Mouse (Mus musculus) forebrain, embryonic 15.5 days (tissue): Measurements from ENCODE around the gene Prrt1. TPM values are rescaled to one million over a fixed set of nuclear protein-coding genes. Genes with fewer than 3 reads are reported as not detected.

Source experiments
- ATAC-seq: fragments of 200-750 bp; cut with Nextera tagmentation; replicated peaks from 2 replicates; pipeline ENCODE4 v1.8.0; 2017; ENCODE audit warnings: mild to moderate bottlenecking, moderate TSS enrichment, moderate library complexity
- H3K27ac ChIP-seq: fragments of 300-500 bp; sonication (generic); replicated peaks from 2 replicates; pipeline ENCODE4 v1.5.1; 2015; ENCODE audit warnings: mild to moderate bottlenecking, inconsistent platforms
- H3K27me3 ChIP-seq: fragments of 300-500 bp; sonication (generic); 2 replicates; pipeline ENCODE4 v1.6.1; 2015; ENCODE audit warnings: inconsistent platforms
- H3K36me3 ChIP-seq: fragments of 300-500 bp; sonication (generic); 2 replicates; pipeline ENCODE4 v1.6.1; 2015; ENCODE audit warnings: mild to moderate bottlenecking, inconsistent platforms
- H3K4me1 ChIP-seq: fragments of 300-500 bp; sonication (generic); 2 replicates; pipeline ENCODE4 v1.6.1; 2015; ENCODE audit warnings: inconsistent platforms
- H3K4me2 ChIP-seq: fragments of 300-500 bp; sonication (generic); replicated peaks from 2 replicates; pipeline ENCODE4 v1.6.1; 2015; ENCODE audit warnings: mild to moderate bottlenecking, inconsistent platforms
- H3K4me3 ChIP-seq: fragments of 300-500 bp; sonication (generic); 2 replicates; pipeline ENCODE4 v1.5.1; 2015; ENCODE audit warnings: mild to moderate bottlenecking, inconsistent platforms
- H3K9ac ChIP-seq: fragments of 300-500 bp; sonication (generic); replicated peaks from 2 replicates; pipeline ENCODE4 v1.6.1; 2015; ENCODE audit warnings: mild to moderate bottlenecking, inconsistent platforms
- H3K9me3 ChIP-seq: fragments of 300-500 bp; sonication (generic); 2 replicates; pipeline ENCODE4 v1.6.1; 2016; ENCODE audit warnings: inconsistent platforms
- WGBS: fragments of 180-500 bp; shearing (Covaris S2); methylation state at CpG from one replicate; pipeline ENCODE4 v1.1.7; 2015; ENCODE audit warnings: mixed read lengths; 5-methylcytosine and 5-hydroxymethylcytosine counted together
- polyA plus RNA-seq: library from polyadenylated mRNA; unstranded; fragments of >200 nt; fragmentation: Nextera tagmentation; extraction: Ambion mirVana; gene quantifications from 2 replicates; pipeline ENCODE4 v1.2.1, GENCODE M21; 2015

Prrt1 gene
- polyA plus RNA-seq: 6.8 and 7.4 TPM in 2 replicates

GRCm38 (mm10) chr17:34629221-34629751 is at the start of gene Prrt1:
Gene Prrt1, plus strand, starts transcription at chr17:34629533.
- peak; percentile 38; the same call in 1 of the 2 replicates for ATAC-seq
- 1% methylated on average over 16 of the region's 16 CpGs for WGBS
- Histone ChIP-seq H3K4me3 (peak within 1 kb of the TSS; percentile 69), H3K27ac (peak within 1 kb of the TSS; percentile 87), H3K9ac (peak within 1 kb of the TSS; percentile 71), H3K4me1 (peaks cover 62% of the 10 kb centered on the region), H3K27me3 (peaks cover 19% of the 10 kb centered on the region), H3K9me3 (no peaks in the 10 kb centered on the region), H3K4me2 (peak within 1 kb of the TSS; percentile 96), H3K36me3 (no peaks in the 10 kb centered on the region)

- no peak overlapping the region for H3K27ac ChIP-seq
- WGBS: 81% methylated on average over 12 of the region's 12 CpGs
- H3K9me3 ChIP-seq: no peaks in the 10 kb centered on the region
- H3K36me3 ChIP-seq: no peaks in the 10 kb centered on the region
- peaks cover 11% of the 10 kb centered on the region for H3K4me1 ChIP-seq
- ATAC-seq: no peak
- no peak overlapping the region for H3K9ac ChIP-seq
- H3K27me3 ChIP-seq: no peaks in the 10 kb centered on the region
- no peak overlapping the region for H3K4me3 ChIP-seq
- no peak overlapping the region for H3K4me2 ChIP-seq
Observed at GRCm38 (mm10) chr17:34582528-34582927, 46.8 kb upstream of the Prrt1 start.

GRCm38 (mm10) chr17:34583397-34583796 is 45.9 kb upstream of the Prrt1 start:
- H3K9ac ChIP-seq: no peak overlapping the region
- 56% methylated on average over 7 of the region's 7 CpGs for WGBS
- no peaks in the 10 kb centered on the region for H3K36me3 ChIP-seq
- ATAC-seq: no peak
- no peak overlapping the region for H3K27ac ChIP-seq
- peaks cover 18% of the 10 kb centered on the region for H3K4me1 ChIP-seq
- no peaks in the 10 kb centered on the region for H3K9me3 ChIP-seq
- H3K4me3 ChIP-seq: no peak overlapping the region
- H3K27me3 ChIP-seq: no peaks in the 10 kb centered on the region
- H3K4me2 ChIP-seq: no peak overlapping the region

GRCm38 (mm10) chr17:34583819-34584218 is 45.5 kb upstream of the Prrt1 start:
- no peaks in the 10 kb centered on the region for H3K9me3 ChIP-seq
- no peak for ATAC-seq
- 93% methylated on average over 8 of the region's 8 CpGs for WGBS

GRCm38 (mm10) chr17:34585121-34585520 is 44.2 kb upstream of the Prrt1 start:
- WGBS: 83% methylated on average over 8 of the region's 8 CpGs

More at GRCm38 (mm10) chr17:34583819-34584218, 45.5 kb upstream of the Prrt1 start:
- H3K4me3 ChIP-seq: no peak overlapping the region
- H3K27me3 ChIP-seq: no peaks in the 10 kb centered on the region
- no peak overlapping the region for H3K9ac ChIP-seq
- H3K4me2 ChIP-seq: no peak overlapping the region
- peaks cover 22% of the 10 kb centered on the region for H3K4me1 ChIP-seq
- no peaks in the 10 kb centered on the region for H3K36me3 ChIP-seq
- H3K27ac ChIP-seq: no peak overlapping the region

GRCm38 (mm10) chr17:34585877-34586771 is 43.2 kb upstream of the Prrt1 start:
- Histone ChIP-seq H3K4me2 (peak overlapping the region; percentile 96), H3K36me3 (no peaks in the 10 kb centered on the region), H3K4me1 (peaks cover 29% of the 10 kb centered on the region), H3K9me3 (no peaks in the 10 kb centered on the region), H3K9ac (peak overlapping the region; percentile 92), H3K27ac (peak overlapping the region; percentile 100), H3K4me3 (peak overlapping the region; percentile 87), H3K27me3 (no peaks in the 10 kb centered on the region)
- 14% methylated on average over 32 of the region's 32 CpGs for WGBS
- peak; percentile 2; the same call in 1 of the 2 replicates for ATAC-seq

More at GRCm38 (mm10) chr17:34585121-34585520, 44.2 kb upstream of the Prrt1 start:
- Histone ChIP-seq H3K9me3 (no peaks in the 10 kb centered on the region), H3K27ac (0 out of 2 replicates have a peak overlapping the region, but pooled peaks have one; percentile 100), H3K4me1 (peaks cover 22% of the 10 kb centered on the region), H3K36me3 (no peaks in the 10 kb centered on the region), H3K4me3 (no peak overlapping the region), H3K9ac (no peak overlapping the region), H3K27me3 (no peaks in the 10 kb centered on the region), H3K4me2 (no peak overlapping the region)
- no peak for ATAC-seq

- peak; percentile 84 for ATAC-seq
- WGBS: under 1% methylated on average over 38 of the region's 38 CpGs
- H3K36me3 ChIP-seq: no peaks in the 10 kb centered on the region
- H3K27ac ChIP-seq: peak overlapping the region; percentile 100
- H3K4me1 ChIP-seq: peaks cover 34% of the 10 kb centered on the region
- peak overlapping the region; percentile 92 for H3K9ac ChIP-seq
- H3K4me2 ChIP-seq: peak overlapping the region; percentile 96
- H3K4me3 ChIP-seq: peak overlapping the region; percentile 87
- H3K27me3 ChIP-seq: no peaks in the 10 kb centered on the region
- H3K9me3 ChIP-seq: no peaks in the 10 kb centered on the region
Observed at GRCm38 (mm10) chr17:34586796-34587422, 42.4 kb upstream of the Prrt1 start.

- no peaks in the 10 kb centered on the region for H3K36me3 ChIP-seq
- H3K4me1 ChIP-seq: peaks cover 34% of the 10 kb centered on the region
- peak overlapping the region; percentile 100 for H3K27ac ChIP-seq
- peak overlapping the region; percentile 87 for H3K4me3 ChIP-seq
- peak overlapping the region; percentile 92 for H3K9ac ChIP-seq
- H3K9me3 ChIP-seq: no peaks in the 10 kb centered on the region
- peak overlapping the region; percentile 96 for H3K4me2 ChIP-seq
- 0% methylated on average over 49 of the region's 50 CpGs for WGBS
- H3K27me3 ChIP-seq: no peaks in the 10 kb centered on the region
- ATAC-seq: peak; percentile 87
Observed at GRCm38 (mm10) chr17:34587423-34587811, 41.9 kb upstream of the Prrt1 start.

- Histone ChIP-seq H3K4me2 (peak overlapping the region; percentile 96), H3K9me3 (no peaks in the 10 kb centered on the region), H3K27ac (peak overlapping the region; percentile 100), H3K4me1 (peaks cover 36% of the 10 kb centered on the region), H3K36me3 (no peaks in the 10 kb centered on the region), H3K27me3 (no peaks in the 10 kb centered on the region), H3K9ac (peak overlapping the region; percentile 92), H3K4me3 (peak overlapping the region; percentile 87)
- 3% methylated on average over 19 of the region's 19 CpGs for WGBS
- ATAC-seq: no peak
Observed at GRCm38 (mm10) chr17:34587814-34588213, 41.5 kb upstream of the Prrt1 start.

GRCm38 (mm10) chr17:34588767-34589166 is 40.6 kb upstream of the Prrt1 start:
- 57% methylated on average over 3 of the region's 3 CpGs for WGBS
- Histone ChIP-seq H3K36me3 (no peaks in the 10 kb centered on the region), H3K27ac (no peak overlapping the region), H3K4me3 (0 out of 2 replicates have a peak overlapping the region, but pooled peaks have one; percentile 87), H3K9ac (no peak overlapping the region), H3K4me2 (no peak overlapping the region), H3K4me1 (peaks cover 46% of the 10 kb centered on the region), H3K9me3 (no peaks in the 10 kb centered on the region), H3K27me3 (no peaks in the 10 kb centered on the region)
- ATAC-seq: no peak

GRCm38 (mm10) chr17:34589206-34589605 is 40.1 kb upstream of the Prrt1 start:
- Histone ChIP-seq H3K4me1 (peaks cover 50% of the 10 kb centered on the region), H3K27me3 (no peaks in the 10 kb centered on the region), H3K4me2 (no peak overlapping the region), H3K27ac (no peak overlapping the region), H3K9me3 (no peaks in the 10 kb centered on the region), H3K4me3 (no peak overlapping the region), H3K36me3 (no peaks in the 10 kb centered on the region), H3K9ac (no peak overlapping the region)
- no peak for ATAC-seq
- WGBS: 52% methylated on average over 7 of the region's 7 CpGs

- ATAC-seq: no peak
- Histone ChIP-seq H3K9ac (no peak within 1 kb of the TSS), H3K4me1 (peaks cover 55% of the 10 kb centered on the region), H3K36me3 (no peaks in the 10 kb centered on the region), H3K9me3 (no peaks in the 10 kb centered on the region), H3K4me3 (0 out of 2 replicates have a peak within 1 kb of the TSS, but pooled peaks have one; percentile 87), H3K27me3 (no peaks in the 10 kb centered on the region), H3K27ac (peak within 1 kb of the TSS; percentile 97), H3K4me2 (no peak within 1 kb of the TSS)
- 51% methylated on average over 7 of the region's 7 CpGs for WGBS
Observed at GRCm38 (mm10) chr17:34589681-34590101, 39.6 kb upstream of the Prrt1 start, which contains the start of gene Gpsm3. Gene Gpsm3, plus strand, starts transcription at chr17:34589806.
